Mouse (Mus musculus) ES-Bruce4 (cell line): Measurements from ENCODE around the gene Tmem171.

ENCODE experiments used
- CTCF ChIP-seq: IDR thresholded peaks from one replicate; pipeline ENCODE4 v1.8.1; 2011; ENCODE audit warnings: low read depth, low read length
- EP300 ChIP-seq: IDR thresholded peaks from 2 replicates; pipeline ENCODE4 v1.6.1; 2011; ENCODE audit warnings: low read depth, low read length; ENCODE audit not compliant: insufficient read depth
- POLR2A ChIP-seq: IDR thresholded peaks from one replicate; pipeline ENCODE4 v1.8.1; 2011; ENCODE audit warnings: low read length; ENCODE audit not compliant: insufficient read depth

- no peak for TF ChIP-seq POLR2A
- no peak for TF ChIP-seq CTCF
- TF ChIP-seq EP300, result no peak
Measured at GRCm38 (mm10) chr13:98638507-98639166, 56.0 kb downstream of the Tmem171 start.
